Mouse (Mus musculus) embryonic facial prominence, embryonic 14.5 days (tissue): ENCODE measurements at regions not wholly inside any gene's neighbourhood (a gene's known extent, or its start where the extent isn't known, plus 50 kb on each side); places are given as distances from the start of the nearest gene placed in this dataset.

Experiments used
- ATAC-seq: fragments of 200-750 bp; cut with Nextera tagmentation; 2 replicates; pipeline ENCODE4 v1.8.0; 2017; ENCODE audit warnings: low read depth, moderate number of reproducible peaks, moderate TSS enrichment
- DNase-seq: peaks from one replicate; pipeline ENCODE4 v3.0.0-alpha.2; 2015; ENCODE audit warnings: low spot score
- H3K27ac ChIP-seq: fragments of 300-500 bp; sonication (generic); replicated peaks from 2 replicates; pipeline ENCODE4 v1.5.1; 2014; ENCODE audit warnings: low read depth, mild to moderate bottlenecking, low read length, moderate library complexity
- H3K27me3 ChIP-seq: fragments of 300-500 bp; sonication (generic); replicated peaks from 2 replicates; pipeline ENCODE4 v1.6.1; 2014; ENCODE audit warnings: low read length; ENCODE audit not compliant: control insufficient read depth, insufficient read depth
- H3K36me3 ChIP-seq: fragments of 300-500 bp; sonication (generic); 2 replicates; pipeline ENCODE4 v1.6.1; 2014; ENCODE audit warnings: low read length, mixed read lengths; ENCODE audit not compliant: control insufficient read depth, insufficient read depth
- H3K4me1 ChIP-seq: fragments of 300-500 bp; sonication (generic); 2 replicates; pipeline ENCODE4 v1.6.1; 2014; ENCODE audit warnings: antibody characterized with exemption, low read length; ENCODE audit not compliant: control insufficient read depth, insufficient read depth
- H3K4me2 ChIP-seq: fragments of 300-500 bp; sonication (generic); 2 replicates; pipeline ENCODE4 v1.6.1; 2014; ENCODE audit warnings: low read depth, mild to moderate bottlenecking, low read length, moderate library complexity, mixed read lengths
- H3K4me3 ChIP-seq: fragments of 300-500 bp; sonication (generic); 2 replicates; pipeline ENCODE4 v1.5.1; 2014; ENCODE audit warnings: low read depth, mild to moderate bottlenecking, low read length
- H3K9ac ChIP-seq: fragments of 300-500 bp; sonication (generic); 2 replicates; pipeline ENCODE4 v1.6.1; 2014; ENCODE audit warnings: low read depth, mild to moderate bottlenecking, low read length, moderate library complexity, mixed read lengths
- H3K9me3 ChIP-seq: fragments of 300-500 bp; sonication (generic); 2 replicates; pipeline ENCODE4 v1.6.1; 2016; ENCODE audit warnings: low read length; ENCODE audit not compliant: control insufficient read depth
- WGBS: fragments of 180-500 bp; shearing (Covaris S2); extraction: QIAGEN DNeasy Blood & Tissue Kit; methylation state at CpG from one replicate; pipeline ENCODE4 v1.1.7; 2014; 5-methylcytosine and 5-hydroxymethylcytosine counted together

DNA sequence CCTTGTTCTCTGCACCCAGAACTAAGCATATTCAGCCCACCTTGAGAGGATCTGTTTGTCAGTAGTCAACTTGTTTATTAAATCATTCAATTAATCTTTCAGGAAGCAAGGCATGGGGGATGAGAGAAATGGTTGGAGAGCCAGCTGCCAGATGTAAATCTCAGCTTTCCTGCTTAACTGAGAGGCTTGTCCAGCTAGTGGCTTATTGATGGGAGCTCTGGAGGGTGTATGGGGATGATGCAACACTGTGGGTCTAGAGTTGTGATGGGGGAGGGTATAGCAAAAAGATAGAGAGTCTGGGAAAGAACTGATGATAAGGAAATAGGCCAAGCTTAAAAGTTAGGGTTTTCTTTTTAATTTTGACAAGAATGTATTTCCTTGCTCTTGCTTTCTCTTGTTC lies 2163.3 kb downstream of the 9330182O14Rik start:
- Histone ChIP-seq H3K9me3 (no peaks in the 10 kb centered on the region), H3K9ac (no peak overlapping the region), H3K27ac (no peak overlapping the region), H3K36me3 (no peaks in the 10 kb centered on the region), H3K27me3 (no peaks in the 10 kb centered on the region), H3K4me2 (no peak overlapping the region), H3K4me1 (no peaks in the 10 kb centered on the region), H3K4me3 (no peak overlapping the region)
- DNase-seq (no peak), ATAC-seq (no peak)

DNA sequence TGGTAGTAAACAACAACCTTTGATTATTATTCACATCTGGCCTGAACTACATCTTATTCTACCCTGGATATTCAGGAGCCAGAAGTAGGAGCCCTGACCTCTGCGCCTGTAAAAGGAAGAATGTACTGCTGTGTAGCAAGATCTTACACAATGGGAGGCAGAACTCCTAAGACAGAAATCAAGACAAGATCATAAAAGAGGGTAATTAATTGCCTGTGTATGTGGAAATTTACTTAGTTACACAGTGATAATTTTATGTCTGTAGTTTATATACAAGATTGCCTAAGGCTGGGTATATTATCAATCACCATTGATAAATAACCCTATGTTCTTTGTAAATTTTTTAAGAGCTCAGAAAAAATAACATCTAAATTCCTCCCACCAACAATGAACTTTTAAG lies 2167.8 kb downstream of the 9330182O14Rik start:
- H3K4me3 ChIP-seq = no peak overlapping the region
- DNase-seq = no peak
- H3K4me2 ChIP-seq = no peak overlapping the region
- ATAC-seq = no peak
- WGBS = 100% methylated on average over 1 of the region's 1 CpGs
- no peak overlapping the region for H3K27ac ChIP-seq
- H3K4me1 ChIP-seq = no peaks in the 10 kb centered on the region
- no peak overlapping the region for H3K9ac ChIP-seq
- H3K9me3 ChIP-seq = no peaks in the 10 kb centered on the region
- no peaks in the 10 kb centered on the region for H3K27me3 ChIP-seq
- H3K36me3 ChIP-seq = no peaks in the 10 kb centered on the region

DNA sequence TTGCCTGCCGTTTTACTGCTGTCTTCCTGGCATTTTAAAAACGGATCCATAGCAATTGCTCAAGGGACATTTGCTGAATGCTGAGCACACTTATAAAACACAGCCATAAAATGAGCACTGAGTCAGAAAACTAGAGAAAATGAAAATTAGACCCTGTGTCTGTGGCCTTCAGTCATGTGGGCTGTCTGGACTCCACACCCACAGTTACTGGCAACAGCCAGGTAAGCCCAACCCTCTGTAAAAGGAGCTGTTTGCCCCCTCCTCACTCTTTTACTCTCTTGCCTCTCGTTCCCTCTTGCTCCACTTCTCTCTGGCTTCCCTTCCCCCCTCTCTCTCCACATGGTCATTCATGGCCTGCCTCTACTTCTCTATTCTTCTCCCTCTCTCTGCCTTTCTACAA lies 2169.9 kb downstream of the 9330182O14Rik start:
- no peak overlapping the region for H3K9ac ChIP-seq
- 69% methylated on average over 3 of the region's 3 CpGs for WGBS
- H3K4me2 ChIP-seq = no peak overlapping the region
- ATAC-seq (no peak), DNase-seq (no peak)
- no peaks in the 10 kb centered on the region for H3K9me3 ChIP-seq
- H3K27ac ChIP-seq = no peak overlapping the region
- H3K36me3 ChIP-seq = no peaks in the 10 kb centered on the region
- no peaks in the 10 kb centered on the region for H3K4me1 ChIP-seq
- H3K4me3 ChIP-seq = no peak overlapping the region
- H3K27me3 ChIP-seq = no peaks in the 10 kb centered on the region

DNA sequence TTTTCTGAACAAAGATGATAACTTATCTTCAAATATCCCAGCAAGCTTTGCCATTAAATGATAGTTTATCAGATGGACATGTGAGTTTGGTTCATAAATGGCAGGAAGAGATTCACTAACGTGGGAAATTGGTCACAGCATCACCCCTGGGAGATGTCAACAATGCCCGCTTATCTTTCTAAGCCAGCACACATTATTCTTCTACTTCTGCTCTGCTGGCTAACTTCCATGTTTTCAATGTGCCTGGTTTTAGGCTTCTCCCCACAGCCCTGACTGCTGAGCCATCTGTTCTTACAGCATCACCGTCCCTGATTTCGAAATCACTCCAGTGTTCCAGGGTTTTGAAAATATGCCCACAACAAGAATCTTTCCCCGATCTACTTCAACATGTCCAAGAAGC lies 2175.4 kb downstream of the 9330182O14Rik start:
- Histone ChIP-seq H3K4me3 (no peak overlapping the region), H3K4me2 (no peak overlapping the region), H3K27me3 (no peaks in the 10 kb centered on the region), H3K9ac (no peak overlapping the region), H3K36me3 (no peaks in the 10 kb centered on the region), H3K9me3 (no peaks in the 10 kb centered on the region), H3K27ac (no peak overlapping the region), H3K4me1 (no peaks in the 10 kb centered on the region)
- DNase-seq (no peak), ATAC-seq (no peak)
- WGBS = 46% methylated on average over 5 of the region's 5 CpGs

DNA sequence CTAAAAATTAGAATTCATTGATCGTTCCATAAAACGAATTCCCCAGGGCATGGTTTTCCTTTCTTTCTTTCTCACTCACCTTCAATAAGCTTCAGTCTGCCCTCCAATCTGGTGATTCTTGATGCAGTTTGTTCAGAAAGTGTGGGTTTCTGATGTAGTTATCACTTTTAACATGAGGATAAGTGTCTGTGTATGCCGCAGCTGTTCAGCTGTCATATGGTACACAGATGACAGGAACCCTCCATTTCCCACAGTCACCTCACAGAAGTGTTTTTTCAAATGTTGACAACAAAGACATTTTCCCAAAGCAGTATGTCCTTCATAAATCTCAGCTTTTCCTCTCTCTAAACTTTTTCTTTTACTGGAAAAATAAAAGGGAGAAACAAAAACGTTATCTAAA lies 2177.0 kb downstream of the 9330182O14Rik start:
- Histone ChIP-seq H3K27me3 (no peaks in the 10 kb centered on the region), H3K27ac (no peak overlapping the region), H3K9ac (no peak overlapping the region), H3K4me3 (no peak overlapping the region), H3K4me1 (no peaks in the 10 kb centered on the region), H3K4me2 (no peak overlapping the region), H3K9me3 (no peaks in the 10 kb centered on the region), H3K36me3 (no peaks in the 10 kb centered on the region)
- DNase-seq (no peak), ATAC-seq (no peak)
- 59% methylated on average over 4 of the region's 4 CpGs for WGBS

DNA sequence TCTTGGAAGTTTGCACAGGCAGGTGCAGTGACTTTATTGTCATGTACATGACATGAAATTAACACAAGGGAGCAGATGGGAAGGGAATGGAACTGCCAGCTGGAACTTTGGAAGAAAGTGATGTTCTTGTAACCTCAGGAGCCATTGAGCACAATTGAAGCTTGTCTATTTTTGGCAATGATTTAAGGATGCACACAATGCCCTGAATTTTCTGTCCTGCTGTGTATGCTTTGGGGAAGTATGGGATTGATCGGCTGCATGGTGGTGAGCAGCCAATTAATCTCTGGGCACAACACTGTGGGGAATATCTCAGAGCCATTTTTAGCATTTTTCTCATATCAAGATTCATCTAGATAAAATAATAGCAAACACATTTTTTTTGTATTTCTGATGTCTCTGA lies 2186.2 kb downstream of the 9330182O14Rik start:
- Histone ChIP-seq H3K27ac (no peak overlapping the region), H3K4me2 (no peak overlapping the region), H3K4me3 (no peak overlapping the region), H3K9ac (no peak overlapping the region), H3K9me3 (no peaks in the 10 kb centered on the region), H3K27me3 (no peaks in the 10 kb centered on the region), H3K4me1 (no peaks in the 10 kb centered on the region), H3K36me3 (no peaks in the 10 kb centered on the region)
- 86% methylated on average over 1 of the region's 1 CpGs for WGBS
- no peak for DNase-seq
- no peak for ATAC-seq

DNA sequence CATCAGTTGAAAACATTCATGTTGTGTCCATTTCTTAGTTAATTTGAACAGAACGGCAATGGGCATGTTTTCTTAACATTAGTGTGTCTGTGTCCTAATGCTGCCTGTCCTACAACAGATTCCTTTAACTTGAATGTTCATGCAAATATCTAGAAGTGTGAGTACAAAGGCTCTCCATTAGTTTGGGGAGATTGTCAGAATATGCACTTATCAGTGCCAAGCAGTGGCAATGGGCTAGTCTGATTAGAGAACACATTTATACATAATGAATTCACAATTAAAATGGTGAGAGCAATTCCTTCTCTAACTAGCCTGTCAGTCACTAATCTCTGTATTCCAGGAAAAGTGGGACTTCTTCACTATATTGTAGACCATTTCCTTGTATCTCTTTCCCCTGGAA lies 2188.8 kb downstream of the 9330182O14Rik start:
- no peaks in the 10 kb centered on the region for H3K36me3 ChIP-seq
- ATAC-seq = no peak
- DNase-seq = no peak

DNA sequence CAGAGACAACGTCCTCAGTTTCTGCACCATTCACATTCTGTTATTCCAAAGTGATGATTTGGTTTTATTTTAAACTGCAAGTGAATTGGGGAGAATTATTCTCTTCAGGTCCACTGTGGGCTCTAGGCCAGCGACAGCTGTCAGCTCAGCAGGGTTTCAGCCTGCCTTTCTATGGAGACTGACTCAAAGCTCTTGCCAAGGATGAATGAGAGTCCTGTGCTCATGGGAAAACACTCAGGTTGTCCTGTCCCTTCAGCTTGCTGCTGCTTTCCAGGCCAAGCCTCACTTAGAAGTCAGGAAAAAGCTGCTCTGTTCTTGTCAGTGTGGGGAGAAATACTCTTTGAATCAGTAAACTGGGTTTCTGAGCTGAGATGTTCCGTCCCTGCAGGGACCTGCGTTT lies 2191.1 kb downstream of the 9330182O14Rik start:
- WGBS = 63% methylated on average over 4 of the region's 4 CpGs

More for the DNA sequence above, 2188.8 kb downstream of the 9330182O14Rik start:
- Histone ChIP-seq H3K4me2 (no peak overlapping the region), H3K9ac (no peak overlapping the region), H3K9me3 (no peaks in the 10 kb centered on the region), H3K27ac (no peak overlapping the region), H3K27me3 (no peaks in the 10 kb centered on the region), H3K4me1 (no peaks in the 10 kb centered on the region), H3K4me3 (no peak overlapping the region)
- 77% methylated on average over 1 of the region's 1 CpGs for WGBS

DNA sequence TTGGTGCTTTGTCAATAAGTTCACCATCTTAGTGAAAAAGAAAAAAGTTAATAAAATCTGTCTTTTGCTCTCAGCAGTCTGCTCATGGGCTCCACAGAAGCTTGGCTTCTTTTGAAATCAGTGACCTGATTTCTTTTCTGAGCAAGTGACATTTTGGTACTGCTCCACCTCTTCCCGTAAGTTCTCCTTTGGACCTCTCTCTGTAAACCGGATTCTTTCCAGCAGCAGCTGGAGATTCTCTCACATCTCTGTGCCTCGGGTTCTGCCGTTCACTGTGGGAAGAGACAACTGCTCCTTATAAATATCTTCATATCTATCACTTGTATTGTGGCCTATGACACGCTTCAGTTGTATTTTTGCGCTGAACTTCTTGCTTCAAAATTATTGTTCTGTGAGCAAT lies 2194.4 kb downstream of the 9330182O14Rik start:
- ATAC-seq = no peak
- H3K4me3 ChIP-seq = no peak overlapping the region
- no peaks in the 10 kb centered on the region for H3K36me3 ChIP-seq
- no peaks in the 10 kb centered on the region for H3K9me3 ChIP-seq
- H3K9ac ChIP-seq = no peak overlapping the region
- no peak overlapping the region for H3K4me2 ChIP-seq
- no peak for DNase-seq
- WGBS = 81% methylated on average over 6 of the region's 6 CpGs
- H3K4me1 ChIP-seq = no peaks in the 10 kb centered on the region
- no peak overlapping the region for H3K27ac ChIP-seq
- no peaks in the 10 kb centered on the region for H3K27me3 ChIP-seq

More for the DNA sequence above, 2191.1 kb downstream of the 9330182O14Rik start:
- no peak overlapping the region for H3K4me2 ChIP-seq
- no peaks in the 10 kb centered on the region for H3K27me3 ChIP-seq
- no peak overlapping the region for H3K27ac ChIP-seq
- H3K4me3 ChIP-seq = no peak overlapping the region
- no peak overlapping the region for H3K9ac ChIP-seq
- no peaks in the 10 kb centered on the region for H3K4me1 ChIP-seq
- DNase-seq (peak; percentile 25), ATAC-seq (no peak)
- no peaks in the 10 kb centered on the region for H3K36me3 ChIP-seq
- no peaks in the 10 kb centered on the region for H3K9me3 ChIP-seq
